Mouse (Mus musculus): ENCODE data around the gene Coq3.
A peak's percentile ranks its signal among the peaks of the same experiment; 100 is the strongest.

- peak; percentile 81 for TF ChIP-seq CTCF (IDR thresholded peaks at IDR 0.05; ENCODE audit: low read depth)
- TF ChIP-seq EP300 (optimal IDR thresholded peaks at IDR 0.05), result no peak
Measured at GRCm38 (mm10) chr4:21951444-21951843, 72.0 kb downstream of the Coq3 start.

Data from stomach, postnatal 0 days (tissue).